Mouse (Mus musculus): ENCODE data around the gene Fam222b. TPM values are rescaled to one million over a fixed set of nuclear protein-coding genes. Genes with fewer than 3 reads are reported as not detected.

Gene Fam222b
- polyA plus RNA-seq (2012; rRNA removed; ENCODE audit: low replicate concordance), result 16.0 and 18.4 TPM in 2 replicates

DNA sequence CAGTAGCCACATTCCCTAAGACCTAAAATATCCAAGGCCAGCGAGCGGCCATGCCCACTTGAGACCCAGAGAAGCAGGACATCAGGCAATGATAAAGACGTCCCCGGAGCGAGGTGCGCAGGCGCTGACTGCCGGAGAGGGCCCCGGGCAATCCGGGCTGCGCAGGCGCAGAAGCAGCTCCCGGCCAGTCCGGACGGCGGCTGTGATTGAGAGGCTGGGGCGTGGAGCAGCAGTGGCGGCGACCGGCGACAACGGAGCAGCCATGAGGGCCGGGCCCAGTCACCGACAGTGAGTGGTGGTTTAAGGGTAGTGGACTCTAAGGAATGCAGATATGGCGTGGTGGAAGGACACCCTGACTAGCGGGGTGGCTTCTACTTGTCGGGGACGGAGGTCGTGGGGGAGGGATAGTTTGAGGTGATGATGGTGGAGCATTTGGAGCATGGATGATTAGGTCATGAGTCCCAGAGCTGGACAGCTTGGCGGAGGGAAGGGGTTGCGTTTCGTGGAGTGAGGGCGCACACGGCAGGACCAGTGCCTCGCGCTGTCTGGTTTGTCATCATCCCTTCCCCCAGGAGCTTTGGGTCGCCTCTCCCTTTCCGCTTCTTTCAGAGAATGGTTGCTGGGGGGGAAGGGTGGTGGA lies at the start of gene Fam222b:
Gene Fam222b (plus strand): TSS at position 157 of the 640 bp plus-strand sequence.

GRCm38 (mm10) chr11:78079961-78080921 lies 14.2 kb upstream of the Fam222b start, which contains the start of gene Eral1:
Gene Eral1, minus strand, starts transcription at chr11:78080383.

GRCm38 (mm10) chr11:78164924-78165760 lies 70.7 kb downstream of the Fam222b start, which contains the start of gene Traf4:
Gene Traf4, minus strand, starts transcription at chr11:78165589.

GRCm38 (mm10) chr11:78176402-78176862 lies 82.0 kb downstream of the Fam222b start, which contains the start of the genes Nek8 and Tlcd1:
Gene Nek8, minus strand, starts transcription at chr11:78176675.
Gene Tlcd1, plus strand, starts transcription at chr11:78176711.

DNA sequence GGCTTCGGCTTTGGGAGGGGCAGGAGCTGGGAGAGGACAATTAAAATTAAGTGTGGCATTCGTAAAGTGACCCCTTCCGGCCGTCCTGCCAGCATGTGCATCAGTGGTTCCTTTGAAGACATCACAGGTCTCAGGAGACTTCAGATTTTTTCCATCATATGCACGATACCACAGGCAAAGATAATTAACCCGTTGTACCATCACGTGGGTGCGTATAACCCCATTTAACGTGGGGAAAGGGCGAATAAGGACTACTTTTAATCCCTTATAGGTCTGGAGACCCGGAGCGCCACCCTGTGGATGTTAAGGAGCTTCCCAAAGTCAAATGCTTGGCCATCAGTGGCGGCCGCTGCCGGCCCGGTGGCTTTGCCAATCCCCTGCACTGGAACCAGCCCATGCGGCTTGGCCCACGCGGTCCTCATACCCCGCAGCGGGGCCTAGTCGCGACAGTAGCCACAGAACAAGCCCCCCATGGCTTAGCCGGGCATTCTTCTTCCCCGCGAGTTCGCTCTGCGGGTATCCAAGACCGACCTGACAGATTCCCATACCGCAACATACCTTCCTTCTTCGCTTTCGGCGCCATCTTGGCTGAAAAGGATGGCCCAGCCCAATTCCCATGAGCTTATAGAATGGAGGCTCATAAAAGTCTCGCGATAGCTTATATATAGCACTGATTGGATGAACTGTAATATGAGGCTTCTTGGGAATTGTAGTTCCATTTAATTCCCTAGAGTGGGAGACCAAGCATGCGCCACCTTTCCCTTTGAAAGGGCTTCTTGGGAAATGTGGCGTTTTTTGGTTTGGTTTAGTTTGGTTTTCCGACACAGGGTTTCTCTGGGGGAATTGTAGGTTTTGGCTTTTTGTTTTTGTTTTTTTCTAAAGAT lies 88.7 kb downstream of the Fam222b start, which contains the start of gene Rpl23a:
Gene Rpl23a (minus strand): TSS at position 624 of the 884 bp plus-strand sequence.

DNA sequence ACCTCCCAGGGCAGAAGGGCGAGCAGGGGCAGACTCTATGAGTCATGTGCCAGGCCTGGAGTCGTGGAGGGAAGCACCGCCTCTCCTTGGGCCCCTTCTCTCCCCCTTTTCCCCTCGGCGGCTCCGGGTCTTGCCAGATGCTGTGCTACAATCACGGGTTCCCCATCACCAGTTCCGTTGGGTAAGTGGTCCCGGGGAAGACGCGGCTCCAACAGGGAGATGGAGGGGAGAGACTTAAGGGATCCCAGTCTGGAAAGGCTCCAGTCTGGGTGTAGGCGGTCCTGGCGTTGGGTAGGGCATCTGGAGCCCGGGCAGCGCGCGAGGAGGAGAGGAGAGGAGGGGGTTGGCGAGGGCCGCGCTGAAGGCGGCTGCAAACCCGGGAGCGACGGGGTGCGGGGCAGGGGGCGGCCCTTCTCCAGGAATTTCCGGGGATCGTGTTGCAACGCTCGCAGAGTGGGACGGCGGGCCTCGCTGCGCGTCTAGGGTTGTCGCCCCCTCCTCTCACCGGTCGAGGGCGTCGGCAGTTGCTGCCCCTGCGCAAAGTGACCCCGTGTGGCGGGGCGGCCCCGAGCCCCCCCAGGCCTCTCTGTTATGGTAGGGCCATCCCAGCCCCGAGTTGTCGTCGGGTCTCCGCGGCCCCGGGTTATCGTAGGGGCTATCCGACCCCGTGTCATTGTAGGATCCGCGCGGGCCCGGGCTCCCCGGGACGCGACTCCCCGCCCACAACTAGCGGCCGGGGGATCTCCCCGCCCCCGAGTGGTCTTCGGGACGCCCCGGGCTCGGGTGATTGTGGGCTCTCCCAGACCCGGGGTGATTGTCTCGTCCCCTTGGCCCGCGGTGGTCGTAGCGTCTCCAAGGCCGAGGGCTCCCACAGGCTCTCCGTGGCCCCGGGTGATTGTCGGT lies 94.1 kb downstream of the Fam222b start, which contains the start of gene Rab34:
Gene Rab34 (plus strand): TSS at position 100 of the 903 bp plus-strand sequence.

GRCm38 (mm10) chr11:78193113-78193512 lies 98.7 kb downstream of the Fam222b start, which contains the start of gene Proca1:
Gene Proca1, plus strand, starts transcription at chr11:78193392.

Other genes starting within 250 kb of the Fam222b start
- 10.3 and 10.4 TPM in 2 replicates for gene Pipox, start 200.6 kb upstream of the Fam222b start, polyA plus RNA-seq (2012; rRNA removed; ENCODE audit: low replicate concordance)
- gene Sez6, start 163.9 kb upstream of the Fam222b start, polyA plus RNA-seq (2012; rRNA removed; ENCODE audit: low replicate concordance), result 0.30 and 0.61 TPM in 2 replicates
- gene Phf12, start 111.9 kb upstream of the Fam222b start, polyA plus RNA-seq (2012; rRNA removed; ENCODE audit: low replicate concordance), result 27.3 and 36.2 TPM in 2 replicates
- 3.5 and 5.1 TPM in 2 replicates for gene Dhrs13, start 62.4 kb upstream of the Fam222b start, polyA plus RNA-seq (2012; rRNA removed; ENCODE audit: low replicate concordance)
- 18.4 and 20.2 TPM in 2 replicates for gene Flot2, start 56.7 kb upstream of the Fam222b start, polyA plus RNA-seq (2012; rRNA removed; ENCODE audit: low replicate concordance)
- gene Eral1, start 14.3 kb upstream of the Fam222b start, polyA plus RNA-seq (2012; rRNA removed; ENCODE audit: low replicate concordance), result 18.0 and 20.9 TPM in 2 replicates
- 110 and 140 TPM in 2 replicates for gene Traf4, start 70.9 kb downstream of the Fam222b start, polyA plus RNA-seq (2012; rRNA removed; ENCODE audit: low replicate concordance)
- gene Nek8, start 82.0 kb downstream of the Fam222b start, polyA plus RNA-seq (2012; rRNA removed; ENCODE audit: low replicate concordance), result 4.4 and 8.1 TPM in 2 replicates
- gene Tlcd1, start 82.1 kb downstream of the Fam222b start, polyA plus RNA-seq (2012; rRNA removed; ENCODE audit: low replicate concordance), result 13.9 and 16.6 TPM in 2 replicates
- gene Rpl23a, start 88.9 kb downstream of the Fam222b start, polyA plus RNA-seq (2012; rRNA removed; ENCODE audit: low replicate concordance), result 21.1 and 31.3 TPM in 2 replicates
- 16.4 and 23.3 TPM in 2 replicates for gene Rab34, start 93.8 kb downstream of the Fam222b start, polyA plus RNA-seq (2012; rRNA removed; ENCODE audit: low replicate concordance)
- 0.08 TPM in 1 of 2 replicates, not detected in the other for gene Proca1, start 98.7 kb downstream of the Fam222b start, polyA plus RNA-seq (2012; rRNA removed; ENCODE audit: low replicate concordance)
- 59.0 and 80.1 TPM in 2 replicates for gene Sdf2, start 151.1 kb downstream of the Fam222b start, polyA plus RNA-seq (2012; rRNA removed; ENCODE audit: low replicate concordance)
- 26.9 and 28.7 TPM in 2 replicates for gene Supt6, start 151.3 kb downstream of the Fam222b start, polyA plus RNA-seq (2012; rRNA removed; ENCODE audit: low replicate concordance)
- gene 2610507B11Rik, start 167.1 kb downstream of the Fam222b start, polyA plus RNA-seq (2012; rRNA removed; ENCODE audit: low replicate concordance), result 62.4 and 65.4 TPM in 2 replicates
- 0.12 and 0.16 TPM in 2 replicates for gene BC030499, start 196.2 kb downstream of the Fam222b start, polyA plus RNA-seq (2012; rRNA removed; ENCODE audit: low replicate concordance)
- gene Spag5, start 206.9 kb downstream of the Fam222b start, polyA plus RNA-seq (2012; rRNA removed; ENCODE audit: low replicate concordance), result 7.9 and 16.4 TPM in 2 replicates
- gene Aldoc, start 228.3 kb downstream of the Fam222b start, polyA plus RNA-seq (2012; rRNA removed; ENCODE audit: low replicate concordance), result 13.5 and 30.0 TPM in 2 replicates
- 90.6 and 95.6 TPM in 2 replicates for gene Pigs, start 233.8 kb downstream of the Fam222b start, polyA plus RNA-seq (2012; rRNA removed; ENCODE audit: low replicate concordance)
- 15.2 and 20.6 TPM in 2 replicates for gene Unc119, start 248.8 kb downstream of the Fam222b start, polyA plus RNA-seq (2012; rRNA removed; ENCODE audit: low replicate concordance)